Mouse (Mus musculus): ENCODE results near the gene Uqcc2. TPM values are rescaled to one million over a fixed set of nuclear protein-coding genes. Genes with fewer than 3 reads are reported as not detected.
A peak's percentile ranks its signal among the peaks of the same experiment; 100 is the strongest.

Gene Uqcc2
- total RNA-seq (2021): 100 to 1,000 TPM; 300 to 343 TPM
- long read RNA-seq, experiment 1, transcript Uqcc2-201 (4 exons, 500 nt): major isoform, 86 of 87 reads
- long read RNA-seq, experiment 1, partial matches to known transcripts: 0 of 87 reads
- long read RNA-seq, experiment 1, other reads (novel, unspliced or antisense): 1 of 87 reads
- long read RNA-seq, experiment 2, transcript Uqcc2-201 (4 exons, 500 nt): major isoform, 87 of 87 reads
- long read RNA-seq, experiment 2, partial matches to known transcripts: 0 of 87 reads
- long read RNA-seq, experiment 2, other reads (novel, unspliced or antisense): 0 of 87 reads

DNA sequence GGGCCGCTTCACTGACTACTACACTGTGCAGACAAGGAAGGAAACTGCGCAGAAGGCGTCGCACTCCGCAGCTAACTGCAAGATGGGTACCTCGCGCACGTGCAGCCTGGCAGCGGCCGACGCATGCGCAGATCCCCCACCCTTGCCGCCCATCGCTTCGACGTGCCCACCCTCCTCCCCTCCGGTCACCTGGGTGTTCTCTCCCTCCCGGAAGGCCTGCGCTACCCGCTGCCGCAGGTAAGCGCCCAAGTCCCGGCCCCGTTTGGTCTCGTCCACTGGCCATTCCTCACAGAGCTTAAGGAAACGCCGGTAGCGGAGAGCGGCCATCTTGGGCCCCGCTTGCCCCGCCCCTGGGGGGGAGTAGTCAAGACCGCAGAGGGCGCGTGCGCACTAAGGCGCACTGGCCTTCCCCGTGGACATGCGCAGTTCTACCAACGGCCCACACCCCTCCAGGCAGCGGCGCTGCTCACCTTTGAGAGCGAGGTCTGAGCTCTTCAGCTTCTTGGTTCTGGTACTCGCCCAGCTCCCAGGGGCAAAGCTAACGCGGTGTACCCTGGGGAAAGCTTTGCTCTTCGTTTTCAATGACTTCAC, at the start of gene Uqcc2:
TSS of gene Uqcc2 (minus strand) at position 366 of the 591 bp plus-strand sequence.
- DNase-seq: peak; percentile 99

- no peak for DNase-seq
Measured at GRCm38 (mm10) chr17:27182401-27182800, 48.7 kb upstream of the Uqcc2 start.

DNA sequence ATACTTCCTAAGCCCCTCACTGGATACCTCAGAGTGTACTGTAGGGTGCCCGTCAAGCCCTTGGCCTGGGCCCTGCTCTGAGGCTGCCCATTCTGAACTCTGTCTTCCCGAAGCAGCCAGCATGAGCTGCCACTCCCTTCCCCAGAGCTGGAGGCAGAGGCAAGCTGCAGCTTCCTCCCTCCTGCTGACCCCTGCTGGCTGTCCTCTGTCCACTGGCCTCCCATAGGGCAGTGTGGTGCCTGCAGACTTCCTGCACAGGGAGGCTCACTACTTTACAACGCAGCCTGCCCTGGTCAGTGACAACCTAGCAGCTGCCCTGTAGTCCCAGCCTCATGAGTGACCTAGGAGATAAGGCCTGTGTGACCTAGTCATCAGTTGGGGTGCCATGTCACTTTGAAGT, 48.0 kb upstream of the Uqcc2 start:
- peak; percentile 59 for DNase-seq

DNA sequence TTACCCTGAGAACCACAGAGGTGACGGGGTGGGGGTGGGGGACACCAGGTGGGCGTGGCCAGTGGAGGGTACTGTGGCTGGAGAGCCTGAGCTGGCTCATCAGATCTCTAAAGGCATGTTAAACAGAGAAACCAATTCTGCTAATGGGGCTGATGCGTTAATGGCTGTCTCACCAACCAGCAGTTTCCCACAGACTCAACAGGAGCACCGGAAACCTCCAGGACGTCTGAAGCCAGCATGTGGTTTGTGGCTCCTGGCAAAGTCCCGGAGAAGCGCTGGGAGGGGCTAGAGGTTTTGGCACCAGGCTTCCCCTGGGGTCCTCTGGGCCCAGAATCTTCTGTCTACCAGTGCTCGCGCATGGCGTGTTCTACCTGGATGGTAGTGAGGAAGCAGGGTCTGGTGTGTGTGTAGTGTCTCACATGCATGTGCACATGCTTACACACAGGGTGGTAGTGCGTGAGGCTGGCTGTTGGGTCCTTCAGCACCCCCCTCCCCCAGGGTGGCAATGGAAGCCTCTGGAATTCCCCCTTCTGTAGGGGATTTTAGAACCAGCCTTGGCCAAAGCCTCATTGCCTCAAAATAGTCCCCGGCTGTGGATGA, 46.1 kb upstream of the Uqcc2 start:
- DNase-seq: no peak

DNA sequence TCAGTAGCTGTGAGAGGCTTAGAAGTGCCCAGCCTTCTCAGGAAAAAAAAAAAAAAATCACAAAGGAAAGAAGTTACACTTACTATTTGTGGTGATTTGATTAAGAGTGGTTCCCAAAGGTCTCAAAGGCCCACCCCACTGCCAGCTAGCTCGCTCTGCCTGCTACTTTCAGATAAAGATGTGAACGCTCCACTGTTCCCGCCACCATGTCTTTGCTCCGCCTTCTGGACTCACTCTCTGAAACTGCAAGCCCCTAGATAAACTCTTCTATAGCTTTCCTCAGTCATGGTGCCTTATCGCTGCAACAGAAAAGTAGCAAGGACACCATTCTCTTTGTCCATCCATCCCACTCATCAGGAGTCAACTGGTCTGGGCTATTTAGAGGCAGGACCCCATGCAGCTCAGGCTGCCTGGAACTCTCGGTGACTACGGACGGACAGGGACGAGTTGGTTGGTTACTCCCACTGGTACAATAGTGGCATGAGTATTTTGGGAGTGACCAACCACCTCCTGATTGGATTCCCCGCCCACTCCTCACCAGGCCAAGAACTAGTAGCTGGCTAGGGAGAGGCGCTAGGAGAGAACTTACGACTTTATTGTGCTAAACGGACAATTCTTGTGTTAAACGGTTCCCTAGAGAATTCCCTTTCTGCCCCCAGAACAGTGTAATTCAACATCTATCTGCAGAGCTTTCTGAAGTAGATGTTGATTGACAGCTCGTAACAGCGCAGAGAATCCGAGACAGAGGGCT, 44.9 kb upstream of the Uqcc2 start:
- no peak for DNase-seq

DNA sequence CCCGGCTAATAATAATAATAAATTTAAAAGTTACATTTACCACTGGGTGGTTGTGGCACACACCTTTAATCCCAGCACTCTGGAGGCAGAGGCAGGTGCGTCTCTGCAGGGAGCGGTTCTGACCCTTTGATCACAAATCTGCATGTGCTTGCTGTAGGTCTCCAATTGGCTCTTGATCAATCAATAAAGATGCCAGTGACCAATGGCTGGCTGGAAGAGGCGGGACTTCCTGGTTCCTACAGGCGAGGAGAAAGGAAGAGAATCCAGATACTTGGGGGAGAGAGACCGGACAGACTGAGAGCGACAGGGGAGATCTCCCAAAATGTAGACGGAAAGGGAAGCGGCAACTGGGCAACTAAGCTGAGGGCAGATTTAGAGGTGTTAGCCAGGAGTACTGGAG, 44.3 kb upstream of the Uqcc2 start:
- DNase-seq: no peak

GRCm38 (mm10) chr17:27176754-27177153, 43.0 kb upstream of the Uqcc2 start:
- DNase-seq: no peak

DNA sequence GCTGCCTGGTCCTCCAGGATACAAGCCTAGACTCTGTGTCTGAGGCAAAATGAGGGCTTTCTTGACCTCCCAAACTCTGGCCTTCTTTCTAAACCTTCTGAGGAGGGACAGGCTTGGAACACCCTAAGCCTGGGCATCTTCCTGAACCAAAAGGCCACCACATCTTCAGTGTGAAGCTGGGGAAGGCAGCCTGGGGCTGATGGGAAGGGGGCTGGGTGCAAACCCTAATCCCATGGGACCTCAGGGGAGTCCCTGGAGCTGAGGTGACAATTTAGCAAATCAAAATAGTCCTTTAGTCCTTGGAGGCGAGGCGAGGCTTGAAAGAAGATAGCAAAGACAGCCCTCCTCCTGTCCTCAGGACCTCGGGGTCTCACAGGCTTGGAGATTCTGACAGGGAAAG, 42.6 kb upstream of the Uqcc2 start:
- no peak for DNase-seq

DNA sequence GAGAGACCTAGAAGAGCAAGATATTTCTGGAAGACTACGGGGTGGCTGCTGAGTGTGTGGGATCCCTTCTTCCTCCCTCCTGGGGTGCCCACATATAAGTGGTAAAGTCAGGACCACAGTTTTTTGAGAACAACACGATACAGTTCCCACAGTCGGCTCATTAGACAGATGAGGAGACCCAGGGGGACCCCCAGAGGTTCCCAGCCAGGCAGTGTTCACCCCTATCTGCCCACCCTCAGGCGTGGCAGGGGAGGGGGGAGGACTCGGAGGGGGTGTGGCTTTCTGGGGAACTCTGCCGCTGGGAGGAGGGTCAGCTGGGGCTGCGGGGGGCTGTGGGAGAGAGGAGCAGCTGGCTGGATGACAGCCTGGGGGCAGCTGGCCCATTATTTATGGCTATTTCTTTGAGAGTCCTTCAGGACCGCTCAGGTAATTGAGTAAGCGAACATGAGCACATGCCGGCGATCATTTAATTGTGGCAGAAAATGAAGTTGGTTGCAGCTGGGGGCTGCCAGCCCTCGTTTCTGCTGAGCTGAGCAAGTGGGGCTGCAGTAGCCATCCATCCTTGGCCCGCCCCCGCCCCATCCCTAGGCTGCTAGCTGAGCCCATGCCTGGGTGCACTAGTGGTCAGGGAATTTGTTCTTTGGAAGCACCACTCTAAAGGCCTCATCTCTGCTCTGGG, 41.6 kb upstream of the Uqcc2 start:
- no peak for DNase-seq

DNA sequence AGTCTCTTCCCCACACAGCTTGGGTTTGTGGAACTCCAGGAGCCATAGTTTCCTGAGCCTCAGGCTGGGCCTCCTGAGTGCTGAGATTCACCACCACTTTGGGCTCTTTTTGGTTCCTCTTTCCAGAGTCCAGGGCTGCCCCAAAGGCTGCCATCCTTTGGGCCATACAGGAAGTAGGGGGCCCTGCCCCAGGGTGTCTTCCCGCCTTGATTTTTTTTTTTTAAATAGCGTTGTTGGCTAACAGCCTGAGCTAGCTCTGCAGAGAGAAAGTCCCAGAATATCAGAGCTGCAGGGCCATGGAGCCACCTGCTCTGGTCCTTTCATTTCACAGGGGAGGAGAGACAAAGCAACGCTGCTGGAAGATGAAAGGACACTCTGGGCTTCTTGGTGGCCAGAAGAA, 40.0 kb upstream of the Uqcc2 start:
- no peak for DNase-seq

DNA sequence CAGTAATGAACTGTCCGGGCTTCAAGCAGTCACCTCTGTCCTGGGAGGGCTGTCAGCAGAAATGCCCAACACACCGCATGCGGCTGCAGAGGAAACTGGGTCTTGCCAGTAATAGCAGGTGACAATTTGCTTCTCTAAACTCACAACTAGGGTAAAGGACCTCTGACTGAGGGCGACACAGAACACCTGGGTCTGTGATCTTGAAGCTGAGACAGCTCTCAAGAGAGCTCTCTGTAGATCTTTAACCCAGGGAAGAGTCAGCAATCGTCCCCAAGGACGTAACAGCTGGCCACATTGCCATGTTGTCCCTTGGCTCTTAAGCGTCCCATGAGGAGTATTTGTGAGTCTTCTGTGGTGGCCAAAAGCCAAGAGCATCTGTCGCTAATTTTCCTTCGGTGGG, 38.7 kb upstream of the Uqcc2 start:
- DNase-seq: no peak

- no peak for DNase-seq
Measured at GRCm38 (mm10) chr17:27171121-27171520, 37.4 kb upstream of the Uqcc2 start.

- no peak for DNase-seq
Measured at GRCm38 (mm10) chr17:27169952-27170695, 36.4 kb upstream of the Uqcc2 start.

DNA sequence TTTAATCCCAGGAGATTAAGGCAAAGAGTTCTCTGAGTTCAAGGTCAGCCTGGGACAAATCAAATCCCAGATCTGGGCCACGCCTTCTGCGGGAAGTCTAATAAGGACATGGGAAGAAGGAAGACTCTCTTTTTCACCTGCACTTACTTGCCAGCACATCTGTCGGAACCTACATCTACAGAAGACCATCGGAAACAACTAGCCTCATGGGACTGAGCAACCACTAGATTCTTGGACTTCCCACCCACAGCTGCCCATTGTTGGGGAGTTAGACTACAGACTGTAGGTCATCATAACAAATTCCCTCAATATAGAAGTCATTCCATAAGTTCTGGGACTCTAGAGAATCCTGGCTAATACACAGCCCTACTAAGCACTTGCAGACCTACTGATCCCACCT, 34.9 kb upstream of the Uqcc2 start:
- DNase-seq: no peak

DNA sequence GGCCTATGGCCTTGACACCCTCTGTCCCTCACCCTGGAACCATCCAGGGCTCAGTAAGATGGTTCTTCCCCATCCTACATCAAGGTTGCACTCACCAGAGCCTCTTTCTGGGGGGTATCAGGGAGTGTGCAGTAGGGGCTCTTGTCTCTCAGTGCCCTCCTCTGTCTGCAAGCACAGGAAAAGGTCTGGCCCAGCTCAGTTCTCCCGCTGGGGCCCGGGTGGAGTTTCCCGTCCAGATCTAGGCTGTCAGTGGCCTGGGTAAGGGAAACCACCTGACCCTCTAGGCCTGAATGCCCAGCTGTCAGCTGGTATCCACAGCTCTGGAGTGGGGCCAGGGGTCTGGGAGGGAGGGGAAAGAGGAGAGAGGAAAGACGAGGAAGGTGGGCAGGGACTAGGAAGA, 33.8 kb upstream of the Uqcc2 start, which contains the start of gene Ip6k3:
TSS of gene Ip6k3 (minus strand) at position 251 of the 400 bp plus-strand sequence.
- peak; percentile 77 for DNase-seq

GRCm38 (mm10) chr17:27166901-27167300, 33.2 kb upstream of the Uqcc2 start:
- no peak for DNase-seq

DNA sequence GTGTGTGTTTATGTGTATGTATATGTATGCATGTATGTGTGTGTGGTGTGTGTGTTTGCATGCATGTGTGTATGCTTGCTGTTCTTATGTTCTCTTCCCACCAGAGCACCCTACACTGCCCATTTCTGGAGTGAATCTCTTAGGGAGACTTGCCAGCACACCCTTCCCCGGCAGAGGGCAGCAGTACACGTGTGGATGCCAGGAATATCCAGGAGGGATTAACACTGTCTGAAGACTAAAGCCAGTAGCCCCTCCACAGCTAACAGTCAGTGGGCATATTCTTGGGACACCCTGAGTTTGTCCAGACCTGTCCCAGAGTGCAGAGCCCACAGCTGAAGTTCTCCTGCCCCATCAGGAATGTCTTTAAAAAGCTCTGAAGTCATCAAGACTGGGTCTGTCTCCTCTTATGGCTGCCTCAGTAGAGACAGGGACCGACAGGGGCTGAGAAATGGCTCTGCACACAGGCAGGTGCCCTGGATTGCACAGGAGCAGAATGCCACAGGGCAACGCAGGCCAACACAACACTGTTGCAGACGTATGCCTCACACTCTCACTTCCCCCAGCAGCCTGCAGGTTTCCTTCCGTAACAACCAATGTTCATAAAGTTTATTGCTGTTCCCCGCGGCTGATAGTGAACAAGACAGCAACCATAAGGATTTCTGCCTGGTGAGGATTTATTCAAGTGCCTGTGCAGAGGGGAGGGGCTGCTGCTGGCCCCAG, 31.5 kb upstream of the Uqcc2 start:
- peak; percentile 57 for DNase-seq

- peak; percentile 73 for DNase-seq
Measured at GRCm38 (mm10) chr17:27160905-27161304, 27.2 kb upstream of the Uqcc2 start.

DNA sequence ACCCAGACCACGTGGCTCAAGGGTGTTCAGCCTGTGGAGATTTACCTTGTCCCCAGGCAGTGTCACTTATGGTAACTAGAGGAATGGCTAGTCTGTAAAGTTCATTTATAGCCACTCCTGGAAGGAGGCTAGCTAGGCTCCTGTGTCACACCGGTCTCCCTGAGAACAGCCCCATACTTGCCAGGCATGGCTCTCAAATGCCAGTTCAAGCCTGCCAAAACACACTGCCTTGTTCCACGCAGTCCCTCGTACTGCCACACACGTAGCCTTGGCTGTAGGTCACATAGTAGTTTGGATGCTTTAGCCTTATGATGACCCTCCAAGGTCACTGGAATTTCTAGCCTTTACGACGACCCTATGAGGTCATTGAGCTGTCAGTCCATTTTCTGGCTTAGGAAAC, 25.5 kb upstream of the Uqcc2 start:
- DNase-seq: no peak

DNA sequence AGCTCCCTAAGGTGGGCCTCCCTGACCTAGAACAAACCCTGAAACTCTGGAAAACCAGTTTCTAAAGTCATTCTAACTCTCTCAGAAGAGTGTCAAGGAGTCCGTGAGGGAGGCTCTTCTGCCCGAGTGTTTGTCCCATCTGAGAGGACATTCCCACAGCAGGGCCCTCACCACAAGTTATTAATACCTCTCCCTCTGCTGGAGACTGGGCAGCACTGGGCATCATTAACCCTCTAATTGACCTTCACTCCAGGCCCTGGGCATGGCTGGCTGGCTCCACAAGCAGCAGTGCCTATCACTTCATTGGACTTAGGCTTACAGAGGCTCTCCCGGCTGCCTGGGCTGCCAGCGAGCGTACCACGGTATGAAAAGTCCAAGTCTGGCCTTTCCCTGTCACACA, 24.7 kb upstream of the Uqcc2 start:
- DNase-seq: no peak

DNA sequence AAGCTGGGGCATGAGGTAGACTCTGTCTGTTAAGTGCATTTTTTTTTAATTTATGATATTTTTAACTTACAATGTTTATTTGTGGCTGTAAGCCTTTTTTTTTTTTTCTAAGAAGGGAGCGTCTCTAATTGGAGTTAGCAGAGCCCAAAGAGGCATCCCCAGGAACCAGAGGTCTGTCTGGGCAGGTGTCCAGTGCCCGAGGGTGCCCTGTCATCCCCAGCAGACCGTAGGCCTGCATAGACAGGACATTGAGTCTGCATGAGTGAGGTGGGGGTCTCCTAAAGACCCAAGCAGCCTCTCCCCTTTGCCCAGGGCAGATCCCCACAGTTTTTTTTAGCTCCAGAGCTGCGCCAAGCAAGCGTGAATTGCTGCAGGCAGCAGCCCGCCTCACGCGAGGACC, 22.0 kb upstream of the Uqcc2 start:
- no peak for DNase-seq
